Mouse (Mus musculus) cortical plate, adult 2 months (tissue): ENCODE data around the gene Chchd2.
"Not testable (repeated sequence)": the region's sequence is repeated elsewhere in the genome, so short reads cannot be mapped to it uniquely, and the experiment has no call there.

ENCODE experiments used
- CTCF ChIP-seq: fragments of 200-500 bp; IDR thresholded peaks from 2 replicates; pipeline ENCODE4 v1.5.1; 2011; ENCODE audit warnings: mild to moderate bottlenecking, control low read depth, low read length; ENCODE audit not compliant: insufficient read depth; ENCODE audit errors: extremely low read depth
- POLR2A ChIP-seq: fragments of 200-500 bp; IDR thresholded peaks from 2 replicates; pipeline ENCODE4 v1.6.1; 2011; ENCODE audit warnings: mild to moderate bottlenecking, low read length, control low read depth; ENCODE audit not compliant: insufficient read depth; ENCODE audit errors: extremely low read depth

- TF ChIP-seq POLR2A, CTCF: not testable (repeated sequence)
Measured at GRCm38 (mm10) chr5:129915491-129915890, 28.2 kb upstream of the Chchd2 start.
